Mouse (Mus musculus): ENCODE measurements at regions not wholly inside any gene's neighbourhood (a gene's known extent, or its start where the extent isn't known, plus 50 kb on each side); places are given as distances from the start of the nearest gene placed in this dataset.

DNA sequence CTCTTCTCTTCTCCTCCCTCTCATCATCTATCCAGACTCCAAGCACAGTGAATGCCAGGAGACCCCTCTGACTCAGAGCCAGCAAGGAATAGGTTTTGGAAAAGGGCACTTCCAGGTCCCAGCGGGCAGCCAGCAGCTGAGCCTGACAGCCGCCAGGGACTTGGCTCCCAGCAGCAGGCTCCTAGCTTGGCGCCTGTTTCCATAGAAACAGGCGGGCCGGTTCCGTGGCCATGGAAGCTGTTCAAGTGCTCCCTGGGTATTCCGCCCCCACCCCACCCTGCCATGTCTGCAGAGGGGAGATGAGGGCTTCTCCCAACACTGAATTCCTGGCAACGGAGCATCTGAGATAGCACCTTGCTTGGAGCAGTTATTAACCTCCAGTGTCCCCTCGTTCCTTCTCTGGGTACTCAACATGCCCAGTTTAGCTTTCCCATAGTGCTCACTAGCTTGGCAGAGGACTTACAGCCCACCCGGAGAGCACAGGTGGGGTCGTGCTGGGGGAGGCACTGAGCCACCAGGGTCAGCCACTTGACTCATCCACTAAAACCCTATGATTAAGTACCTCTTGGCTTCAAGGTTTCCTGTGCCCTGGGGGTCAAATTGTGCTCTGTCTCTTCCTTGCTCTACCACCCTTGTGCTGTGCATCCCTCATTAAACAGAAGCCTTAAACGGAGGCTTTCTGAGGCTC is 222.7 kb downstream of the H2al1j start:
- in situ Hi-C loops (cut with MboI; ENCODE audit: low pct_unique_long_range_greater_than_20kb in 1 of 2, low sequenced_read_pairs in 2 of 2, unreplicated experiment in 1 of 2): no loop called here

DNA sequence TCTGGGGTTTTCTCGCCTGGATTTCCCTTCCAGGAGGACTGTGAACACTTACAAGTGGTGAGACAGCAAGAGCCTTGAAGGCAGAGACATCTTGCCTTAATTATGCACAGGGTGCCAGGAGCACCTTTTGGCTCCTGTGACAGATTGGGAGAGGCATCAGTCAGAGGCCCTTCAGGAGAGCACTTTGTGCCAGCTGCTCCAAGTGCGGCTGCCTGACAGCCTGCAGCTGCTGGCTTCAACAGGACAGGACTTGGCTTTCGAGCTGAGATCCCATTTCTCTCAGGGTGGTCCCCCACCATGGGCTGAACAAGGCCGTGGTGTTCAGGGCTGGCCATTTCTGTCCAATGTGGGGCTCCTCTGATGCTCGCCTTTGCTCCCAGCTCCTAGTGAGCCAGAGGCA is 224.6 kb downstream of the H2al1j start:
- in situ Hi-C loops (cut with MboI; ENCODE audit: low pct_unique_long_range_greater_than_20kb in 1 of 2, low sequenced_read_pairs in 2 of 2, unreplicated experiment in 1 of 2): no loop called here

DNA sequence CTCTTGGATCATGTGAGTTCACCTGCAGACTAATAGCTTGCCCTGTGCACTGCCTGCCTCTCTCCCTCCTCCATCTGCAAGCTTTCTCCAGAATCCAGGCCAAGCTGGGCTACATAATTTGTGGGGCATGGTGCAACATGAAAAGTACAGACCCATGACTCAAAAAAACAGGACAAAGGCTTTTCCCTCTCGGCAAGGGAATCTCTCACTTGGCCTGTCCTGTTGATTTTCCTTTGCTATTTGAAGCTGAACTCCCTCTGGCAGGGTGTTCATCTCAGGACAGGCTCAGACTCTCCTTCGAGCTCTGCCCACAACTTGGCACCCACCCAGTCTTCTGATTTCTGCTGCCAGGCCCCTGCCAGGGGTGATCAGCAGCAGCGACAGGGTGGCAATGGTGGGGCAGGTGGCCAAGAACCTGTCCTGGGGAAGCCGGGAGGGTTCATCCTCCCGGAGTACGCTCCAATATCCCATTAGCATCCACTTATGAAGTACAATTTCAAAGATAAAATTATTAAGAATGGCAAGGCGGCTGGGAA is 227.5 kb downstream of the H2al1j start:
- in situ Hi-C loops (cut with MboI; ENCODE audit: low pct_unique_long_range_greater_than_20kb in 1 of 2, low sequenced_read_pairs in 2 of 2, unreplicated experiment in 1 of 2): no loop called here

DNA sequence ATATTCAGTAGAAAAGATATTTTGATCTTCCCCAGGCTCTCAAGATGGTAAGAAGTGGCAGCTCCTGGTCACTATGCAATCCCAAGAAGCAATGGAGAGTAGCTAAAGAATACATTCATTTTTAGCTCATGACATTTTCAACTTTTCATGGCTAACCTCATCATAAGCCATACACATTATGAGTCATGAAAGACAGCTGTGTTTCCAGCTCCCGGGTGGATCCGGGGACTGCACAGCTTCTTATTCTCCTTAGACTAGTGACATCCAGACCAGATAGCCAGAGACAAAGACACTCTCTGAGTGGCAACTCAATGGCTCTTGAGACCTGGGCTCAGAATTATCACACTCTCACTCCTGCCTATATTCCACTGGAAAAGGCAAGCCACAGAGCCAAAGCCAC is 230.6 kb downstream of the H2al1j start:
- in situ Hi-C loops (cut with MboI; ENCODE audit: low pct_unique_long_range_greater_than_20kb in 1 of 2, low sequenced_read_pairs in 2 of 2, unreplicated experiment in 1 of 2): no loop called here

DNA sequence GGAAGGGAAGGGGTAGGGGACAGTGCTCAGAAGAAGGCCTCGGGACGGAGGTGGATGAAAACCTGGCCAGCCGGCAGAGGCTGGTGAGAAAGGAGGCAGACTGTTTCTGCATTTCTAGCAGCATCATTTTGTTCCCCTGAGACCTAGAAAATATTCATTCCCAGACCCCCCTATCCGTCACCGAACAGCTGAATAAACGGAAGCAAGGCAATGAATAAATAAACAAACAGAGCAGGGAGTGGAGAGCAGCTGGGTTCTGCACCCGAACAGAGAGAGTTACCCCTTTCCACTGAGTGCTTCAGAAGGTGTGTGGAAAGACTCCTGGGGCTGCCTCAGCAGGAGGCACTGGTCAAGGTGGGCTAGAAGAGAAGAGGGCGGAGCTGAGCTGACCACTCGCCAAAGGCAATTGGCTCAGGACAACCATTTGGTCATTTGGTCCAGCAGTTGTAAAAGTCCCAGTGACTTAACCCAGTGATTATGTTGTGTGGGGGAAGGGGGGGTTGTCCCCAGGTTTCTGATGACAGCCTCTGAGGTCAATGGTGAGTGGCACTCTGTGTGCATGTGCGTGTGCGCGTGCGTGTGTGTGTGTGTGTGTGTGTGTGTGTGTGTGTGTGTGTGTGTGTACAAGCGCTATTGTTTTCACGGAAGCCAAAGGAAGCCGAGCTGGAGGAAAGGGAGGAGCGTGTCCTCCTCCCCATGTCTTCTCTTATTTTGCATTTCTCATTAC is 233.1 kb downstream of the H2al1j start:
- in situ Hi-C loops (cut with MboI; ENCODE audit: low pct_unique_long_range_greater_than_20kb in 1 of 2, low sequenced_read_pairs in 2 of 2, unreplicated experiment in 1 of 2): no loop called here

DNA sequence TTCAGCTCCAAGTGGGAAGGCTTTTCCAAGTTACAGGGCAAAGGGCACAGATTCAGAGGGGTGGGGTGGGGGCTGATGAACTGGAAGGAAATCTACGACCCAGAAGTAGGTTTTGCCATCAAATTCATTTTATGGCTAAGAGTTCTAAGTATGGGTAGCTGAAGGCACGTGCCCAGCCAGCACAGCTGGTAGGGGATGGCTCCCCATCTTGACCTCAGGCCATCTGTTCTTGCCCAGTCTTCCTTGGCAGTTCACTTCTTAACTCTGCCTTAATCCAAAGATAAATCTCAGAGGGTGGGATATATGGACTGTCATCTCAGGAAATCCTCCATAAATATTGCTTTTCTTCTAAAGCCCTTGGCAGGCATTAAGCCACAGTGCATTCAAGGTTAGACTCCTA is 238.3 kb downstream of the H2al1j start:
- in situ Hi-C loops (cut with MboI; ENCODE audit: low pct_unique_long_range_greater_than_20kb in 1 of 2, low sequenced_read_pairs in 2 of 2, unreplicated experiment in 1 of 2): no loop called here

DNA sequence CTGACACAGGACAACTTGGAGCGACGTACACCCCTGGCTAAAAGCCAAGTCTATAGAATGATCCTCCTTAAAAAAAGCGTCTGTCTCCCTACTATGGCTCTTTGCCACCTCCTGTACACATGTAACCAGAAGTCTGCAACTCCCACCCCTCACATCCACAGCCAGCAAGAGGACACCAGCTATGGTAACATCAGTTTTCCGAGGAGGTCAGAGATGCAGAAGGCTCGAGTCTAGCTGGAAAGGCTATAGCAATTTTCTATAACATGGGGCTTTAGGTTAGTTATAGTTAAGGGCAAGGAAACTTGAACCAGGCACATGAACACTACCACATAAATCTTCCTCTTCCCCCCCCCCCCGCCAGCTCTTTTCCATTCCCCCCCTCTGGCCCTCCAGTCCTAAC is 240.2 kb downstream of the H2al1j start:
- in situ Hi-C loops (cut with MboI; ENCODE audit: low pct_unique_long_range_greater_than_20kb in 1 of 2, low sequenced_read_pairs in 2 of 2, unreplicated experiment in 1 of 2): no loop called here

DNA sequence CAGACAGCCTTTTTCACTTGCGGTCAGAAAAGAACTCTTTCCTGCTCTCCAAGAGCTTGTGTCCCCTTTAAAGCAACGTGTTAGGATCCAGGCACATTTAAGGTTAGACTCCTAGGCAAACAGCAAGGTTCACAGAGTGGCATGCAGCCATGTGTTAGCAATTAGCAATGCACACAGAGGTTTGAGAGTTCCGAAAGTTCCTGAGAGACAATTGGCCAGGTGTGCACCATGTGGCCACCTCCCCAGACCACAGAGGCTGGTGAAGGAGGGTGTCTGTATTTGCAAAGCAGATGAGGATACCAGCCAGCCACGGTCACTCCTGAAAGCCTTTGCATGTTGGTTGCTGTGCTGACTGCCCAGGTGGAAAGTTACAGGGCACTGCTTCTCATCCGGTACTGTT is 240.6 kb downstream of the H2al1j start:
- in situ Hi-C loops (cut with MboI; ENCODE audit: low pct_unique_long_range_greater_than_20kb in 1 of 2, low sequenced_read_pairs in 2 of 2, unreplicated experiment in 1 of 2): no loop called here

DNA sequence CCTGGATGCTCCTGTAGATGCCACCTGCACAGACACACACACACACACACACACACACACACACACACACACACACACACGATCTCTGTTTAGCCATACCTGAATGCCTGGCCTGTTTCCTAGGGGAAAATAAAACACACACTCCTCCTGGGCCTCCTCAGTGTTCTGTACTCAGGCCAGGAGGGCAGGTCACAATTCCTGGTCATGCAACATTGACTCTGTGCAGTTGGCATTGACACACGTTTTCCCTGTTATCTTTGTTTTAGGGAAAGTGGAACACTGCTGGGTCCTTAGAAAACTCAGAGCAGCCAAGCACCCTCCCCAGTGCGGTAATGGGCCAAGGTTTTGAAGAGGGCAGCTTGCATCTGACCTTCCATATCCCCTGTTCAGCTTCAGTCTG is 246.7 kb downstream of the H2al1j start:
- in situ Hi-C loops (cut with MboI; ENCODE audit: low pct_unique_long_range_greater_than_20kb in 1 of 2, low sequenced_read_pairs in 2 of 2, unreplicated experiment in 1 of 2): no loop called here

DNA sequence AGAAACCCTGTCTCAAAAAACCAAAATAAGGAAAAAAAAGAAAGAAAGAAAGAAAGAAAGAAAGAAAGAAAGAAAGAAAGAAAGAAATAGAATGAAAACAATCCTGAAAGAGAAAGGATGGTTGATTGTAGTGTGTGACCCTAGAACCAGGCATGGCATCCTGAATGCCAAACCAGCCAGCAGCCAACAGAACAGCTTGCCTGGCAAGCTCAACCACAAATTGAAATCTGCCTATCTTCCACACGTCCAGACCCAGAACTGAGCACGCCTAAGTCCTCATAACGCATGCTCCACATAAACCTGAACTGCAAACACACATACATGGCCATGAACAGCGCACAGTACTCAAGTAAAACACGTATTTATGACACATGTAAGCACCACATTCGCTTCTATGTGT is 247.9 kb downstream of the H2al1j start:
- in situ Hi-C loops (cut with MboI; ENCODE audit: low pct_unique_long_range_greater_than_20kb in 1 of 2, low sequenced_read_pairs in 2 of 2, unreplicated experiment in 1 of 2): no loop called here

DNA sequence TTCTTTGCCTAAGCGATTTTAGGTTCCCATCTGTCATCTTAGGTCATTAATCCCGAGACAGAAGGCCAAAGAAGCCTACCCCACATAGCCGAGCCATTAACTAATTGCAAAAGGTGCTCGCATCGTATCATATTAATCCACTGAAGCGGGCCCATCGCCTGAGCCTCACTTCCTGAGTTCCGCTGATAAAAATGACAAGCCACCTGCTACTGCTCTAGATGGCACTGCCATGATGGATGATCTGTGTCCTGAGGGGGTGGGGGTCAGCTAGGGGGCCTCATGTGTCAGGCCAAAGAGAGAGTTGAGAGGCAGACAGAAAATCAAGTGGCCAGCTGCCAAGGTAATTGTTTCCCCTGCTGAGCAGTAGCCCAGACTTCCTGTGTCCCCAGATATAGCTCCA is 248.7 kb downstream of the H2al1j start:
- in situ Hi-C loops (cut with MboI; ENCODE audit: low pct_unique_long_range_greater_than_20kb in 1 of 2, low sequenced_read_pairs in 2 of 2, unreplicated experiment in 1 of 2): no loop called here

DNA sequence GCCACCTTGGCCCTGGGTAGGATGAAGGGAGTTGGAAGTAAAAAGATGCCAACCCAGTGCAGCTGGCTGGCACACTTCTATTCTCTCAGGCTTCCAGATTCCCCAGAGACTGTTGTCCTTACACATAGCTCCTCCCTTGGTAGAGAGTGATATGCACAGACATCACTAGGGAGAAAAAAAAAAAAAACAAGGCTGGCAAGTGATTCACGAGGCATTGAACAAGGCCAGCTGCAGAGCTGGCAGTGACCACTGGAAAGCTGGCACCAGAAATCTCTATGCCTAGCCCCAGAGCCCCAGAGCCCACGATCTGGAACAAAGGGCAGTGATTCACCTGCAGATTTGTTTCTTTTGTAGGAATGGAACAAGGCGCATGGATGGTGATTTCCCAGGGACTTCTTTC is 249.7 kb downstream of the H2al1j start:
- in situ Hi-C loops (cut with MboI; ENCODE audit: low pct_unique_long_range_greater_than_20kb in 1 of 2, low sequenced_read_pairs in 2 of 2, unreplicated experiment in 1 of 2): no loop called here

DNA sequence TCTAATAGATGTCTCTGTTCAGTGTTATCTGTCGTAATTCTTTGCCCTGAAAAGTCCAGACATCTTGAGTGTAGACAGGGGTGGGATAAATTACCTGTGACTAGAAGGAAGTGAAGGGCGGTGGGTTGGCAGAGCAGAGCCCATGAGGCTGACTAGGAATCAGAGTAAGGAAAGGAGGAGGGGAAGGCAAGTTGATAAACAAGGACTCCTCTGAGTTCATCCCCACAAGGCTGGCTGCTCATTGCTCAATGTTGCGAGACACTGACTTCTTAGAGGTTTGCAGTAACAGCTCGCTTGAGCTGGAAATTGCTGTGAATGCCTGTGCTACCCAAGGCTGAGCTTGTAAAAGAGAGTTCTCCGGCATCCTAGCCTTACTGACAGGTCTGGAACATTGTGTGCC is 257.7 kb downstream of the H2al1j start:
- in situ Hi-C loops (cut with MboI; ENCODE audit: low pct_unique_long_range_greater_than_20kb in 1 of 2, low sequenced_read_pairs in 2 of 2, unreplicated experiment in 1 of 2): no loop called here

DNA sequence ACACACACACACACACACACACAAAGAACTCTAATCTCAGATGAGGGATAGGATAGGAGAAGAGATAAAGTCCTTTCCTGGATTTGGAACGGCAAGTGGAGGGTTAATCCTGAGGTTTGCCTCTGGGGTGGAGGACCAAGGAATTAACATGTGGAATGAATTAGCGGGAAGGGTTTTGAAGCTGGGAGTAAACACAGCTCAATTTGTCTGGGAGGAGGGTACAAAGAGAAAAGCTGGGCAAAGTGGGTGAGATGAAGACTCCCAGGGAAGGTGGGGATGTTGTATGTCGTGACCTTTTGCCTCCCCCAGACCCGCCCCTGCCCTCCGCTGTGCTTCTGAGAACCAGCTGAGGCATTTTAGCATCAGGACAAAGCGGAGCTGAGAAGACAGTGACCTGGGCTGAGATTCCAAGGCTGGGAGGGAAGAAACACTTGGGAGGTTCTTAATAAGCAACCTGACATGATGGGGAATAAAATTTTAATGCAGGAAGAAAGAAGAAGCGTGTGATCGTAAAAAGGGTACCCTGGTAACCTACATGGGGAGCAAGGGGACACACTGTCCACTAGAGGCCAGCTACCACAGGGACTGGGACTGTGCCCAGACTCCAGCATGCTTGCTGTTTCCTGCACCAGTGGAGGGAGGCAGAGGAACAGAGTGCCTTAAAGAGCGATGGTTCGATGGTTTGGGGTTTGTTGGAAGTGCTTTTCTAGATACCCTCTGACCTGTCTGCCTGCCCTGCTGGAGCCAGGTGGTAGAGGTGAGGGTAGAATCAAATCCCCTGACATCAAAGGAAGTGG is 264.0 kb downstream of the H2al1j start:
- in situ Hi-C loops (cut with MboI; ENCODE audit: low pct_unique_long_range_greater_than_20kb in 1 of 2, low sequenced_read_pairs in 2 of 2, unreplicated experiment in 1 of 2): no loop called here

DNA sequence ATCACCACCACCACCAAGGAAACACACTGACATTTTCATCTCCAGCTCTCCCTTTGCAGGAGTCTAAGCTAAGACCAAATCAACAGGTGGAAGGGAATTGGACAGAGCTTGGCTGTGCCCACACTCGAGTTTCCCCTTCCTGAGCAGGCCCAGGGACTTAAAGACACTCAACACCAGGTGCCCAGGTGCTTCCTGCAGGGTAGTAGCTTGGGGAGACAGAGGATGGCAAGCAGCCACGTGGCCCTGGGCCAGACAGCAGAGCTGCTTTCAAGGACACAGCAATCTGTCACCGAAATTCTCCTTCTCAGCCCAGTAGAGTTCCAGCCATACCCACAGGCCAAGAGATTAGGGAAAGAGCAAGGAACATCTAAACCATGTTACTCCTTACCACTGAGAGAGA is 266.9 kb downstream of the H2al1j start:
- in situ Hi-C loops (cut with MboI; ENCODE audit: low pct_unique_long_range_greater_than_20kb in 1 of 2, low sequenced_read_pairs in 2 of 2, unreplicated experiment in 1 of 2): no loop called here

DNA sequence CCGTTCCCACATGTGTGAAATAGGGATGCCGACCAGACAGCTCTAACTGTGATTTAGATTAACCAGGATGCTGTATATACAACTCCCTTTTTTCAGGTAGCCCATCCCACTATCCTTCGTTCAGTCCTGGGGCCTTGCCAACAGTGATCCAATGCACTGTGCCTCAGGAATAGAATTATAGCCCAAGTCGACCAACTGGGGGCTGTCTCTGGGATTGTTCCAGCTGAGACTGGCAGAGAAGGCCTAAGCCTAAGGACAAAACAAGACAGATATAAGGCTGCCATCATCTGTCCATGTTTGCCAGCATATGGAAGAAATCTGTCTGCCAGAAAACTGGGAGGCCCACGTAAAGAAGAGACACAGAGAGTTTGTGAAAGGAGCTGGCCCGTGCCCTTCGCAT is 269.9 kb downstream of the H2al1j start:
- in situ Hi-C loops (cut with MboI; ENCODE audit: low pct_unique_long_range_greater_than_20kb in 1 of 2, low sequenced_read_pairs in 2 of 2, unreplicated experiment in 1 of 2): no loop called here

DNA sequence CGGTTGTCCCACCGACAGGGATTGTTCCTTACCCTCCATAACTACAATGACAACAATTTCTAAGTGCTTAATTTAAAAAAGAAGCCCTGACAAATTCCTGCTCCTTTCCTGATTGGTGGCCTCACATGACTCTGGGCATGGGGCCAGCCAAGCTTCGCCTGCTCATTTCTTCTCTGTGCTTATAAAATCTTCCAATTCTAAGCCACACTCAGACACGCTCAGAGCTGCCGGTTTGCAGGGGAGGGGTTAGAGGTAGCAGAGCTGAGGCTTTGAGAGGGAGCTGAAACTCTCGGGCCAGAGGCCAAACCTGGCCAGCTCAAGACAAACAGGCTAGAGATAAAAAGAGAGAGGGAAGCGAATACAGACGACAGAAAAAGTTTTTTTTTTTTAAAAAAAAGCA is 286.6 kb downstream of the H2al1j start:
- in situ Hi-C loops (cut with MboI; ENCODE audit: low pct_unique_long_range_greater_than_20kb in 1 of 2, low sequenced_read_pairs in 2 of 2, unreplicated experiment in 1 of 2): no loop called here

DNA sequence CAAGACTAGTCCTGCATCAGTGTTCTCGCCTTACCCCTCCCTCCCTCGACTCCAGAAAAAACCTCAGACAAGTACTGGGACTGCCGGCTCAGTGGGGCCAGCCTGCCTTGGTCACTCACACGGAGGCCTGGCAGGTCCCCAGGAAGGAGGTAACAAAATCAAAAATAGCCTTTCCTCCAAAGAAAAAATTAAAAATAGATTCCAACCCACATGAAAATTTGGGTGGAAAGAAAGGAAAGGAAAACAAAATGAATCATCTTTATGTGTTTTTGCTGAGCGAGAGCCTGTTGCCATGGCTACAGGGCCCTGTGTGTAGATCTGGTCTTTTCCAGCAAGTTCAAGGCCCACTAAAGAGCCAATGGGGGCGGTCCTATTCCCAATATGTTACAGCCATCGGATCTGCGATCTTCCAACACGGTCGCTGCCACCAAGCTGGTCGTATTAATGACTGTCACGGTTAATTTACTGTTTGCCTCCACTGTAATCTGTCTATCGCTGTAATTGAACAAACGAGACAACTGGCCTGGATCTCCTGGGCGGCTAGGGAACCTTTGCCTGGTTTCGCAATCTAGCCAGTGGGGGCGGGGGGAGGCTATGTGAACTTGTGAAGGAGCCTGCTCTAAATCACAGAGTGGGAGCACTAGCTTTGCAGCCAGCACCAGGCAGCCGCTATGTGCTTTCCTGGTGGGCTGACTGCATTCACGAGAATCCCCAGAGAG is 293.6 kb downstream of the H2al1j start:
- in situ Hi-C loops (cut with MboI; ENCODE audit: low pct_unique_long_range_greater_than_20kb in 1 of 2, low sequenced_read_pairs in 2 of 2, unreplicated experiment in 1 of 2): no loop called here

Measured in mouse embryonic stem cell (cell line).